18 mouse cellular contexts compared by ENCODE assay signal in the genomic region with DNA sequence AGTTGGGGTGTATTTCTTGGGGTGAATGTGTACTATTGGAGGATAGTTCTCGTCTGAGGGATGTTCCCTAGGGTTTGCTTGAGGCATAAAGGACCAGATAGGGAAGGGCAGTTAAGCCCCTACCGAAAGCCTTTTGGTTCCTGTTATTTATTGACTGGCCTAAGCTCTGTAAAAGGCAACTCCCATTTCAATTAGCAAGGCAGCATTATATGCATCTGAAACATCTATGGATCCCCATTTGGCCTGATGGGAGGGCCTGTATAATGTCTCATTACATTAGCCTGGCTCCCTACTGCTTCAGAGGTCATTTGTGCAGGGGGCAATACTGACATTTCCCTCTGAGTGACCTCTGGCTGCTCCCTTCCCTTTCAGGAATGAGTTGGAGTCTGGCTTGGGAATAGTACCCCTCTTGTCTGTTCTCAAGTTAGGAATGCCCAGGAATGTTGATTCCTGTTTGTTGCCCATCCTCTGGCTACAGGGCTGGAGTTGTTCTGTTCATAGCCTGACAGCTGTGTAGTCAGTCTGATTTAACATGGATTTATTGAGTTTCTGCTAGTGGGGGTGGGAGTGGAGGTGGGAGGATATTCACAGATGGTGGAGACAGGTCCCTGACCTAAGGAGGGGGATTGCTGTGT. TPM values are rescaled to one million over a fixed set of nuclear protein-coding genes. Genes with fewer than 3 reads are reported as not detected.
DNase-seq lines count a peak whose midpoint lies in the region; ATAC-seq and TF ChIP-seq lines count a peak whose summit lies in the region.
"Had no signal": no experiment of that assay in that cellular context is flagged by ENCODE, and none has a peak within 500 bp of the region (broad histone marks: within the 10 kb centered on the region; RNA-seq: fewer than 3 reads in every experiment).

No protein-coding gene starts in this region.

- intact Hi-C loops in gastrocnemius, adult 2 months (cut with DNase I), result no loop called here
- intact Hi-C loops in gastrocnemius, postnatal 14 days (cut with DNase I; ENCODE audit: low total_unique reads), result no loop called here

- no peak for TF ChIP-seq CTCF in gastrocnemius, adult 2 months (IDR thresholded peaks at IDR 0.05)

- peak overlapping the region; percentile 31; the same call in 1 of the 2 replicates for H3K27ac ChIP-seq in gastrocnemius, adult 2 months
- peak overlapping the region; percentile 50; the same call in 1 of the 2 replicates for H3K27ac ChIP-seq in midbrain, embryonic 10.5 days (replicated peaks)
- no peak overlapping the region for H3K27ac ChIP-seq in midbrain, embryonic 15.5 days
- 0 out of 2 replicates have a peak overlapping the region, but pooled peaks have one; percentile 5 for H3K27ac ChIP-seq in neural tube, embryonic 15.5 days (replicated peaks)
- H3K27ac ChIP-seq: limb, embryonic 10.5 days; liver, embryonic 14.5 days had no signal

- peaks cover 33% of the 10 kb centered on the region for H3K4me1 ChIP-seq in midbrain, embryonic 10.5 days
- peaks cover 13% of the 10 kb centered on the region for H3K4me1 ChIP-seq in midbrain, embryonic 15.5 days
- H3K4me1 ChIP-seq in neural tube, embryonic 15.5 days, result peaks cover 28% of the 10 kb centered on the region

- no peak overlapping the region for H3K9ac ChIP-seq in midbrain, embryonic 15.5 days
- no peak overlapping the region for H3K9ac ChIP-seq in neural tube, embryonic 15.5 days (replicated peaks)
- H3K9ac ChIP-seq: liver, embryonic 14.5 days had no signal

- no peaks in the 10 kb centered on the region for H3K27me3 ChIP-seq in midbrain, embryonic 10.5 days (ENCODE audit: low read depth, poor library complexity, severe bottlenecking)
- no peaks in the 10 kb centered on the region for H3K27me3 ChIP-seq in midbrain, embryonic 15.5 days (replicated peaks)
- no peaks in the 10 kb centered on the region for H3K27me3 ChIP-seq in neural tube, embryonic 15.5 days (replicated peaks)

- WGBS in midbrain, embryonic 10.5 days, result 37% methylated on average over 2 of the region's 2 CpGs
- 35% methylated on average over 2 of the region's 2 CpGs for WGBS in midbrain, embryonic 15.5 days
- WGBS in neural tube, embryonic 15.5 days, result 15% methylated on average over 2 of the region's 2 CpGs

- H3K9me3 ChIP-seq in midbrain, embryonic 10.5 days (replicated peaks), result no peaks in the 10 kb centered on the region
- H3K9me3 ChIP-seq in midbrain, embryonic 15.5 days, result no peaks in the 10 kb centered on the region
- H3K9me3 ChIP-seq in neural tube, embryonic 15.5 days (replicated peaks), result no peaks in the 10 kb centered on the region
- H3K9me3 ChIP-seq: G1E; limb, embryonic 10.5 days had no signal

- ATAC-seq in midbrain, embryonic 15.5 days (replicated peaks), result no peak
- no peak for ATAC-seq in neural tube, embryonic 15.5 days (ENCODE audit: low FRiP score)
- ATAC-seq in erythroblast, adult 5-6 weeks (replicated peaks; ENCODE audit: low FRiP score, poor library complexity, severe bottlenecking), result no peak
- ATAC-seq: activated CD4-positive, CD25-positive, alpha-beta regulatory T cell, adult 4 months; forebrain, embryonic 14.5 days had no signal

- no peaks in the 10 kb centered on the region for H3K36me3 ChIP-seq in midbrain, embryonic 10.5 days
- H3K36me3 ChIP-seq in midbrain, embryonic 15.5 days (replicated peaks), result no peaks in the 10 kb centered on the region
- no peaks in the 10 kb centered on the region for H3K36me3 ChIP-seq in neural tube, embryonic 15.5 days
- H3K36me3 ChIP-seq: limb, embryonic 10.5 days had no signal

- H3K4me2 ChIP-seq in midbrain, embryonic 15.5 days, result no peak overlapping the region
- no peak overlapping the region for H3K4me2 ChIP-seq in neural tube, embryonic 15.5 days

- DNase-seq in gastrocnemius, adult 2 months, result no peak
- DNase-seq in gastrocnemius, postnatal 14 days, result no peak
- DNase-seq in midbrain, embryonic 10.5 days (ENCODE audit: low spot score), result no peak
- DNase-seq in embryo, embryonic 9.5 days (ENCODE audit: extremely low spot score), result peak; percentile 41
- no peak for DNase-seq in left cerebral cortex, adult 11 months (ENCODE audit: low spot score)
- DNase-seq: cerebellum, adult 8-10 months; gastrocnemius, postnatal 25 days; right cerebral cortex, adult 18-20 months; thymus, adult 2 months had no signal

- H3K4me3 ChIP-seq in gastrocnemius, adult 2 months, result no peak overlapping the region
- no peak overlapping the region for H3K4me3 ChIP-seq in midbrain, embryonic 10.5 days
- no peak overlapping the region for H3K4me3 ChIP-seq in midbrain, embryonic 15.5 days
- no peak overlapping the region for H3K4me3 ChIP-seq in neural tube, embryonic 15.5 days (replicated peaks)
- H3K4me3 ChIP-seq: limb, embryonic 10.5 days had no signal

RNA-seq across cellular contexts. Expression of gene Susd6, which starts 17.3 kb away (rescaled TPM):
- 10 to 100 TPM; 37.7 to 41.1 TPM for total RNA-seq in gastrocnemius, adult 2 months (2021)
- 10 to 100 TPM; 27.8 to 28.7 TPM for total RNA-seq in gastrocnemius, postnatal 14 days (2021)
- polyA plus RNA-seq in midbrain, embryonic 10.5 days (2016; fragmentation: Nextera tagmentation; extraction: Ambion mirVana), result 13.9 and 16.6 TPM in 2 replicates
- polyA plus RNA-seq in midbrain, embryonic 15.5 days (2015; fragmentation: Nextera tagmentation; extraction: Ambion mirVana), result 13.2 and 13.6 TPM in 2 replicates
- 9.1 and 11.9 TPM in 2 replicates for polyA plus RNA-seq in neural tube, embryonic 15.5 days (2015; fragmentation: Nextera tagmentation; extraction: Ambion mirVana)
- 16.3 and 16.7 TPM in 2 replicates for total RNA-seq in erythroblast, adult 5-6 weeks (2015; ENCODE audit: low replicate concordance)
- 32.7 and 36.2 TPM in 2 replicates for total RNA-seq in erythroblast, adult 5-6 weeks (2017; ENCODE audit: low replicate concordance)

RNA-seq across cellular contexts. Expression of gene Ccdc177, which starts 47.1 kb away (rescaled TPM):
- not detected for total RNA-seq in gastrocnemius, adult 2 months (2021)
- total RNA-seq in gastrocnemius, postnatal 14 days (2021), result under 1 TPM in 1 of 2 experiments, not detected in 1; 0.07 TPM
- polyA plus RNA-seq in midbrain, embryonic 10.5 days (2016; fragmentation: Nextera tagmentation; extraction: Ambion mirVana), result 2.0 and 2.2 TPM in 2 replicates
- 5.9 and 6.6 TPM in 2 replicates for polyA plus RNA-seq in midbrain, embryonic 15.5 days (2015; fragmentation: Nextera tagmentation; extraction: Ambion mirVana)
- 1.5 and 2.1 TPM in 2 replicates for polyA plus RNA-seq in neural tube, embryonic 15.5 days (2015; fragmentation: Nextera tagmentation; extraction: Ambion mirVana)
- not detected in 2 replicates for total RNA-seq in erythroblast, adult 5-6 weeks (2015; ENCODE audit: low replicate concordance)
- not detected in 2 replicates for total RNA-seq in erythroblast, adult 5-6 weeks (2017; ENCODE audit: low replicate concordance)
- total RNA-seq: gastrocnemius, postnatal 25 days had no signal
- polyA plus RNA-seq: activated CD4-positive, CD25-positive, alpha-beta regulatory T cell, adult 4 months; G1E; heart, embryonic 16.5 days; liver, embryonic 14.5 days; thymus, adult 2 months had no signal
